Mouse (Mus musculus): Measurements from ENCODE around the gene Dact1.

DNA sequence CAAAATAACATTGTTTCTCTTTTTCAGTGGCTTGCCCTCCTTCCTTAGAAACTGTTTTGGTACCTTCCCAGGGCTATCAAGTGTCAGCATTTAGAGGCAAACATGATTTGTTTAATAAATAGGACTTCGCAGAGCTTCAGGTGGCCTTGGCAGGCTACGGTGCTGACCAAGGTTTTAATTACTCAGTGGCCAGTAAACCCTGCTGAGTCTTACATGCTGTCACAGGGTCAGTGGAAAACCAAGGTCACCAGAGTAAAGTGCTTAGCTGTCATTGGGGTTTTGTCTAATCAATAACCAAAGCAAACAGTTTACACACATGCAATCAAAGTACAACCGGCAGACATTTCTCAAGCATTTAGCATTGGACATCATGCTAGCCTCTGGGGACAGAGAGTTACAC is 45.4 kb downstream of the Dact1 start:
- TF ChIP-seq NRF1 (IDR thresholded peaks at IDR 0.05; ENCODE audit: low read depth, low read length) (no peak), POLR2A (IDR thresholded peaks at IDR 0.05; ENCODE audit: low read depth, low read length) (no peak), CTCF (conservative IDR thresholded peaks at IDR 0.05 in 1 of 2, IDR thresholded peaks at IDR 0.05 in 1 of 2; ENCODE audit: low read depth in 2 of 2, low read length in 2 of 2) (no peak), EP300 (IDR thresholded peaks at IDR 0.05; ENCODE audit: low read length) (no peak), CHD2 (IDR thresholded peaks at IDR 0.05; ENCODE audit: low read length) (no peak), UBTF (IDR thresholded peaks at IDR 0.05; ENCODE audit: low read depth, low read length) (no peak), KAT2A (IDR thresholded peaks at IDR 0.05; ENCODE audit: insufficient replicate concordance, low read length) (no peak), MAFK (IDR thresholded peaks at IDR 0.05; ENCODE audit: insufficient replicate concordance, low read length) (no peak), RAD21 (IDR thresholded peaks at IDR 0.05; ENCODE audit: low read depth, low read length) (no peak)

Measured in CH12.LX (cell line).